Mouse (Mus musculus) ES-E14 (cell line): ENCODE data around the gene Shroom3.

ENCODE experiments used
- CHD2 ChIP-seq: IDR thresholded peaks from 2 replicates; pipeline ENCODE4 v1.6.1; 2014; ENCODE audit warnings: mild to moderate bottlenecking, low read depth, low read length, inconsistent platforms
- MAFK ChIP-seq: IDR thresholded peaks from 2 replicates; pipeline ENCODE4 v1.6.1; 2014; ENCODE audit warnings: mild to moderate bottlenecking, low read depth, low read length, inconsistent platforms; ENCODE audit not compliant: insufficient read depth
- ZC3H11A ChIP-seq: IDR thresholded peaks from 2 replicates; pipeline ENCODE4 v1.6.1; 2012; ENCODE audit warnings: low read depth, mild to moderate bottlenecking, inconsistent platforms, low read length, borderline replicate concordance

GRCm38 (mm10) chr5:92959708-92960107, 276.5 kb downstream of the Shroom3 start:
- no peak for TF ChIP-seq CHD2
- no peak for TF ChIP-seq ZC3H11A
- TF ChIP-seq MAFK = no peak
